Mouse (Mus musculus) spleen, adult 18-20 months (tissue): ENCODE results near the gene Zfp536.
A peak's percentile ranks its signal among the peaks of the same experiment; 100 is the strongest.

Experiments
- DNase-seq, 2 experiments: peaks; one replicate each; pipeline ENCODE4 v3.0.0; 2022; ENCODE audit warnings: mixed read lengths in 2 of 2

Zfp536 gene

GRCm38 (mm10) chr7:37542951-37543350 lies 230.5 kb downstream of the Zfp536 start:
- no peak for DNase-seq

GRCm38 (mm10) chr7:37531166-37531565 lies 242.3 kb downstream of the Zfp536 start:
- DNase-seq: no peak

DNA sequence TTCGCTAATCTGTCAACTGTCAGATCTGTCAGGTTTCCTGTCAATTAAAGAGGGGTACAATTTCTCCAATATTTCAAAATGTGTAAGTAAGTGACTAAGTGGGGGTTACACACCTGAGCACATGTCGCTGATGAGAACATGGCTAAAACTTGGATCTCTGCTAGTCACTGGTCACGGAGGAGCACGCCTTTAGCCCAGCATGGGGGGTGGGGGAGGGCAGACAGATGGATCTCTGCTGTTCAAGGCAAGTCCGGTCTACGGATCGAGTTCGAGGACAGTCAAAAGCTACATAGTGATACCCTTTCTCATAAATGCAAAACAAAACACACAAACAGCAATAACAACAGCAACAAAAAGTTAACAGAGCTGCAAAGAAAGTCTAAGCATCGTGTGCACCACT lies 245.1 kb downstream of the Zfp536 start:
- no peak for DNase-seq

- no peak for DNase-seq
Observed at GRCm38 (mm10) chr7:37527890-37528289, 245.6 kb downstream of the Zfp536 start.

- no peak for DNase-seq
Observed at GRCm38 (mm10) chr7:37521407-37521806, 252.0 kb downstream of the Zfp536 start.

- no peak for DNase-seq
Observed at GRCm38 (mm10) chr7:37510933-37511675, 262.3 kb downstream of the Zfp536 start.

GRCm38 (mm10) chr7:37509700-37510099 lies 263.7 kb downstream of the Zfp536 start:
- no peak for DNase-seq

DNA sequence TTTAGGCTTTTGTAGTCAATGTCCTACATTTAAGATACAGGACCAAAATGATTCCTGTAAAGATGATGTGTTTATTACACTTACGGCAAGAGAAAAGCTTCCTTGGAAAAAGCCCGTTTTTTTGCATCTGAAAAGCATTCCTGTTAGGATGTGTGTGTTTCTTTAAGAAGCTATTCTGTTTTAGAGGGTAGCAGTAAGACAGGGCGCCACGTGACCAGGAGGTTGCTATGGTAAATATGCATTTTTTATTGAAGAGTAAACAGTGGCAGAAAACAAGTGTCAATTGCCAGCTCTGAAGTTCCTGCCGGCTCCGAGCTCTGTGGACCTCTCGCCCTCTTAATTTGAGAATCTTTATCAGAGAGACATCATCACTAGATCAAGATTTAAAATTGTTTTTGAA lies 267.9 kb downstream of the Zfp536 start:
- no peak for DNase-seq

DNA sequence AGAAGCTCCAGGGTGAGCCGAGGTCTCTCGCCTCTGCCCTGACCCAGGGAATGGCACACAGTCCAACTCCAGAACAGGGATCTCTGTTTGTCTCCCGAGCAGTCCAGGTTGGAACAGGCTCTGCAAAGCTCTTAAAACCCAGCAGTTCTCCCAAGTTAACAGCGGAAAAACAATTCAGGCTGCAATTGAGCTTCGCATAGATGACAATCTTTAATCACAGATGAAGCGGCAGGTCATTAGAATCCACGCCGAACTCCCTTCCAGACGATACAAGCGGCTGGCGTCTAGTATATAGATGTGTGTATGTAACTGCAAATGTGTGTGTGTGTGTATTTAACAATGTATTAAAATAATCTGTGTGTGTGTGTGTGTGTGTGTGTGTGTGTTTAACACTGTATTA lies 268.3 kb downstream of the Zfp536 start:
- no peak for DNase-seq

DNA sequence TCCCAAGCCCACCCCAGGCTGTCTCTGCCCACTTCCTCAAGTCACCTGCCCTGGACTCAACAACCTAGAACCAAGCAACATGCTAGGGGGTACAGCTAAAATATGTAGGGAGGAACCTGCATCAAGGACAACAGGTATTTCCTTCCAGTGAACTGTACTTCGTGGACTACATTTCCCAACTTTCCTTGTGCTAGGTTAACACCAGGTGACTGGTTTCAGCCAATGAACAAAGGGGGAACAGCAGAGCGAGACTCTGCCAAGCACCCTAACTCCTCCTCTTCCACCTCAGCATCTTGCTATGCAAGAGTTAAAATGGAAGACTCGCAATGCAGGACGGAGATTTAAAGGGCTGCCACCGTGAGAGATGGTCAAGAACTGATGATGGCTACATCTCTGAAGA lies 274.6 kb downstream of the Zfp536 start:
- DNase-seq: no peak

- DNase-seq: no peak
Observed at GRCm38 (mm10) chr7:37496491-37496890, 276.9 kb downstream of the Zfp536 start.

DNA sequence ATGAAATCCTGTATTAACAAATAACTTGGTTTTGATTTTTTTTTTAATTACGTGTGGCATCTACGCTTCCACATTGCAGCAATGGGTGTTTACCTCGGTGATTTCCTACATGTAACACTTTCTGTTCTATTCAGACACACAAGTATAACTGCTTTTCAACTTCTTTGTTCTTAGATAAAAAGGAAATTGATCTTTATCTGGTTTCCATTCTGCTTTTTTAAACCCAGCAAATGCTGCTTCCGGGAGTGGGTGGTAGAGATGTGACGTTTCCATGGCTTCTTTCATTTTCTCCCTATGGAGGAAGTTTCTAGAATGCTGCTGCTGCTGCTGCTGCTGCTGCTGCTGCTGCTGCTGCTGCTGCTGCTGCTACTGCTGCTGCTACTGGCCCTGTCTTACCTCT lies 283.1 kb downstream of the Zfp536 start:
- peak in 1 of 2 experiments; percentile 5 for DNase-seq

DNA sequence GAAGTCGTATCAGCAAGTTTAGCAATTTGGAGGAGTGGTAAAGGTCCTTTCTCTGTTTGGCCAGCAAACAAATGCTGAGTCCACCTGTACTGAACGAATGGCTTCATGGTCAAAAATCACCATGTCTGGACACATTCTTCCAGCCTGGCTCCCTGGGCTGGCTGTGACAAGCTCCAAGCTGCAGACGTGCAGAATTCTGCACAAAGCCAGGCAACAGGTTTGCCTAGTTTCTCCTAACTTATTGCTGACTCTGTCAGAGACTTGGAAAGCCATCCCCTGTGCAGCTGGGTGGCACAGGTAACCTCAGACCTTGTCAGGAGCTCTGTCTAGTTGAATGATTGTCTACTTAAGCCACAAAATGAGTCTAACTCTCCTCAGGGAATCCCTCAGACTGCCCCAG lies 288.5 kb downstream of the Zfp536 start:
- DNase-seq: no peak

DNA sequence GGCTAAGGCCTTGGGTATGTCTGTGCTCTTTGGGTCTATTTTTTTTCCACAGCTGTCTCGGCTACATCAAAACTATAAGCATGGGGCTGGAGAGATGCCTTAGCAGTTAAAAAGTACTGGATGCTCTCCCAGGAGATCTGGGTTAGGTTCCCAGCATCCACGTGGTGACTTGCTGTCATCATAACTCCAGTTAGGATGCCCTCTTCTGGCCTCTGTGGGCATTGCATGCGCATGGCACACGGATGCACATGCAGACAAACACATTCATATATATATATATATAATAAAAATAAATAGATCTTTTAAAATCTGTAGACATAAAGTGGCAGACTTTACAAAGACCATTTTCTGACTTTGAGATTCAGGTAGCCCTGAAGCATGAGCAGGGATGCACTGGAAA lies 290.9 kb downstream of the Zfp536 start:
- peak in 1 of 2 experiments; percentile 13 for DNase-seq

- DNase-seq: no peak
Observed at GRCm38 (mm10) chr7:37481165-37481564, 292.3 kb downstream of the Zfp536 start.

- no peak for DNase-seq
Observed at GRCm38 (mm10) chr7:37477309-37477708, 296.1 kb downstream of the Zfp536 start.

DNA sequence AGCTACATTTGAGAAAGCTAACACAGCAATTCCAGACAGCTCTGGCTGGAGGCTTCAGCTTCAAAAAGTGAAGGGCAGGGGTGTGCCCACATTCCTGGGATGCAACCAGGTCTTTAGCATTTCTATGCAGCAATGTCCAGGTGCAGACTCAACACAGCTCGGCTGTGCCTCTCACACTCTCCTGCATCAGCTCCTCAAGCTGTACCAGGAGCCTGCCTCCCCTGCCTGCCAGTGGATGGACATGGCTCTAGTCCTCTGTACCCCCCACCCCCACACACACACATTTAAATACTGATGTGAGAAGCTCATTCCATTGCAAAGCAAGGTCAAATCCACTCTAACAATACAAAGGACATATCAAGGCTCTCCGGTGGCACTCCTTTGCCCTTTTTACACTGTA lies 298.0 kb downstream of the Zfp536 start:
- DNase-seq: no peak

GRCm38 (mm10) chr7:37474284-37474683 lies 299.2 kb downstream of the Zfp536 start:
- DNase-seq: no peak

- DNase-seq: no peak
Observed at GRCm38 (mm10) chr7:37473311-37474084, 299.9 kb downstream of the Zfp536 start.

GRCm38 (mm10) chr7:37471726-37472125 lies 301.7 kb downstream of the Zfp536 start:
- no peak for DNase-seq

DNA sequence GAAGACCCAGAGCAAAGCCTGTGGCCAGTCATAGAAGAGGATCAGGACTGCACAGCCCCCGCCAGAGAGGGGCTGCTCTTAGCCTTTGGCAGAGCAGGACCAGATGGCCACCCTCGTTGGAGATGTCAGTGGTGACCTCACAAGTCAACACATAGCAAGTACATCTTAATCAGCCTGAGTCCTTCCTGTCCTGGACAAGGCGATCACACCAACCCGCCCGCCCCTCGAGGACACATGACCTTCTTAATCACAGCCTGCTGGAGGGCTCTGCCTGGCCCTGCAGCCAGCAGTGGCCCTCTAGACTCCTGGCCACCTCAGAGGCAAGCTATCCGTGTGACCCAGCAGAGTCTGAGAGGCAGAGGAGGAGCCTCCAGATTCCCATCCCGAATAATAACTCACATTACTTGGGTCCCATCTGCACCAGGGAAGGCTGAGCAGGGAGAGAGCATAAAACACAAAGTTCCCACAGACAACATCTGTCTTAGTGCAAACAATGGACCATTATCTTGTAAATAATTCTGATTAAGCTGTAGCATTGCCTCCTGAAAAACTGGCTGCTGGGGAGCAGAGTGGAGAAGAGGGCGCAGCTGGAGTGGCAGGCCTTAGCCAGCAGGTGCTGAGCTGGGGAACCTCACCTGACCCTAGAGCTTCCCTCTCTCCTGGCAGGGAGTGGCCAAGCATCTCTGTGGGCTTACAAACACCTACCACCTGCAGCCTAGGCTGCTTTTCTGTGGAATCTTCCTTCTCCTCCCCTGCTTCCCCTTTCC lies 306.8 kb downstream of the Zfp536 start:
- DNase-seq: no peak

DNA sequence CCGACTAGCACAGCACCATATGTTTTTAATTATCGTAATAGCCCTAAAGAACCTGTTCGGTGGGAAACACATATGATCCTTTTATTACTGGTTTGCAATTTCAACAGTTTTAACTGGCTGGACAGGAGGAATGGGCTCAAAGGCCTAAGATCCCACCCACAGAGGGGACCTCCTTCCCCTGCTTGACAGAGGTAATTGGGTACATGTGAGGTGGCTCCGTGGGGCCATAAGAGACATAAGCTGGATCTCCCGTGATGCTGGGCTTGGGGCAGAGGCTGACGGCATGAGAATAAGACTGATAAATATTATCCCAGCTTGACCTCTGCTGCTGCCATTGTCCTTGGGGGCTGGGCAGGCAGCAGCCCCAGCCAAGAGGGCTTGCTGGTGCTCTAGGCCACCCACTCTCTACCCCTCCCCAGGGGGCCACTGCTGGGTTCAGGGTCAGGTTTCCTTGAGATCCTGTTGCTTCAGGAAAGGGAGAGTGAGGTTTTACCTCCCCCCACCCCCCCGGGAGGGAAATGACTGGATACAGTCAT lies 309.2 kb downstream of the Zfp536 start:
- DNase-seq: no peak

GRCm38 (mm10) chr7:37447523-37447922 lies 325.9 kb downstream of the Zfp536 start:
- no peak for DNase-seq
